Mouse (Mus musculus) spleen, adult 2 months (tissue): ENCODE data around the gene Fam110c.

Experiments used
- CTCF ChIP-seq: fragments of 200-500 bp; IDR thresholded peaks from 2 replicates; pipeline ENCODE4 v1.5.1; 2011; ENCODE audit warnings: mild to moderate bottlenecking, inconsistent platforms; ENCODE audit not compliant: insufficient read depth, insufficient read length, insufficient replicate concordance; ENCODE audit errors: extremely low read depth
- POLR2A ChIP-seq: fragments of 200-500 bp; IDR thresholded peaks from 2 replicates; pipeline ENCODE4 v1.6.1; 2011; ENCODE audit warnings: low read depth, low read length, inconsistent platforms

GRCm38 (mm10) chr12:31129548-31129947, 55.9 kb downstream of the Fam110c start:
- TF ChIP-seq POLR2A (no peak), CTCF (no peak)
